Mouse (Mus musculus) stomach, postnatal 0 days (tissue): ENCODE measurements at regions not wholly inside any gene's neighbourhood (a gene's known extent, or its start where the extent isn't known, plus 50 kb on each side); places are given as distances from the start of the nearest gene placed in this dataset.

ENCODE experiments used
- ATAC-seq: fragments of 200-750 bp; cut with Nextera tagmentation; 2 replicates; pipeline ENCODE4 v1.8.0; 2017; ENCODE audit not compliant: low FRiP score, low TSS enrichment
- DNase-seq: peaks from one replicate; pipeline ENCODE4 v3.0.0-alpha.2; 2016; ENCODE audit warnings: low spot score
- H3K27ac ChIP-seq: fragments of 300-500 bp; sonication (generic); replicated peaks from 2 replicates; pipeline ENCODE4 v1.5.1; 2014; ENCODE audit warnings: mild to moderate bottlenecking, control low read depth
- H3K27me3 ChIP-seq: fragments of 300-500 bp; sonication (generic); 2 replicates; pipeline ENCODE4 v1.6.1; 2014; ENCODE audit warnings: low read length; ENCODE audit not compliant: control insufficient read depth, insufficient read depth
- H3K36me3 ChIP-seq: fragments of 300-500 bp; sonication (generic); 2 replicates; pipeline ENCODE4 v1.6.1; 2014; ENCODE audit warnings: low read length, mixed read lengths; ENCODE audit not compliant: control insufficient read depth, insufficient read depth
- H3K4me1 ChIP-seq: fragments of 300-500 bp; sonication (generic); replicated peaks from 2 replicates; pipeline ENCODE4 v1.6.1; 2014; ENCODE audit warnings: antibody characterized with exemption; ENCODE audit not compliant: control insufficient read depth, insufficient read depth
- H3K4me2 ChIP-seq: fragments of 300-500 bp; sonication (generic); replicated peaks from 2 replicates; pipeline ENCODE4 v1.6.1; 2014; ENCODE audit warnings: low read depth, mild to moderate bottlenecking, control low read depth, moderate library complexity
- H3K4me3 ChIP-seq: fragments of 300-500 bp; sonication (generic); 2 replicates; pipeline ENCODE4 v1.5.1; 2014; ENCODE audit warnings: low read depth, low read length, control low read depth
- H3K9ac ChIP-seq: fragments of 300-500 bp; sonication (generic); 2 replicates; pipeline ENCODE4 v1.6.1; 2014; ENCODE audit warnings: mild to moderate bottlenecking, low read length, control low read depth, mixed read lengths
- H3K9me3 ChIP-seq: fragments of 300-500 bp; sonication (generic); 2 replicates; pipeline ENCODE4 v1.6.1; 2016; ENCODE audit warnings: low read length; ENCODE audit not compliant: control insufficient read depth
- CTCF ChIP-seq: IDR thresholded peaks from 2 replicates; pipeline ENCODE4 v1.5.1; 2016; ENCODE audit warnings: antibody characterized with exemption, low read depth, mild to moderate bottlenecking, moderate library complexity
- EP300 ChIP-seq: optimal IDR thresholded peaks from 2 replicates; pipeline ENCODE3; 2016; ENCODE audit warnings: antibody characterized with exemption
- WGBS: fragments of 180-500 bp; shearing (Covaris S2); extraction: QIAGEN DNeasy Blood & Tissue Kit; methylation state at CpG from one replicate; pipeline ENCODE4 v1.1.7; 2014; 5-methylcytosine and 5-hydroxymethylcytosine counted together

DNA sequence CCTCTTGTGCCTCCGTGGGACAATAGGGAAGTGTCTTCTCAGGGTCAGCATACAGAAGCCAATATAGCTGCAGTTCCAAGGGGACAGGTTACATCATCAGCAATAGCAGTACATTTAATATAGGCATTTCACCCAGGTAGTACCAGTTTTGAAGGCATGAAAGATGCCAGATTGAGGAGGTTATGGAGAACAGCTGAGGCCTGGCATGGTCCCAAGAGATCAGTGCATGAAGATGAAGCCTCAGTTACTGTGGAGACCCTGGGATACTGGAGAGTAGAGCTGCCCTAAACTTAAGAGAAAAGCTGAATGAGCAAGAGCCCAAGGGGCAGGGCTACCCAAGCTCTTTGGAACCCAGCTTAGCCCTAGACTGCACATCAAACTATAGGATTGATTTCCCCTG lies 94.1 kb upstream of the Adcy1 start:
- WGBS = 91% methylated on average over 1 of the region's 1 CpGs
- Histone ChIP-seq H3K27ac (no peak overlapping the region), H3K9me3 (no peaks in the 10 kb centered on the region), H3K4me3 (no peak overlapping the region), H3K9ac (no peak overlapping the region), H3K36me3 (no peaks in the 10 kb centered on the region), H3K4me2 (no peak overlapping the region), H3K4me1 (no peaks in the 10 kb centered on the region), H3K27me3 (no peaks in the 10 kb centered on the region)
- DNase-seq = no peak
- no peak for TF ChIP-seq EP300
- no peak for TF ChIP-seq CTCF
- ATAC-seq = no peak

DNA sequence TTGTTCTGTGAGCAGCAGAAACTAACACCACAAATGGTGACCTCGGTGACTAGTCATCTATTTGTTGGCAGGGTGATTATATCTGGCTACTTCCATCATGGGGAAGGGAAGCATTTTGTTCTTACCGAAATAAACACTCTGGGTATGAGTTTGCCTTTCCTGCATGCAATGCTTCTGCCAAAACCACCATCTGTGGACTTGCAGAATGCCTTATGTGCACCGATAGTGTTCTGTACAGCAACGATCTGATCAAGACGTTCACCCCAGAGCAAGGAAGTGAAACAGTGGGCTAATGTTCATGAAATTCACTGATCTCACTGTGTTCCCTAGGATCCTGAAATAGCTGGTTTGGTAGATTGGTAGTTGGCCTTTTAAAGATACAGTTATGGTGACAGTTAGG lies 96.3 kb upstream of the Adcy1 start:
- TF ChIP-seq CTCF (no peak), EP300 (no peak)
- no peak for ATAC-seq

DNA sequence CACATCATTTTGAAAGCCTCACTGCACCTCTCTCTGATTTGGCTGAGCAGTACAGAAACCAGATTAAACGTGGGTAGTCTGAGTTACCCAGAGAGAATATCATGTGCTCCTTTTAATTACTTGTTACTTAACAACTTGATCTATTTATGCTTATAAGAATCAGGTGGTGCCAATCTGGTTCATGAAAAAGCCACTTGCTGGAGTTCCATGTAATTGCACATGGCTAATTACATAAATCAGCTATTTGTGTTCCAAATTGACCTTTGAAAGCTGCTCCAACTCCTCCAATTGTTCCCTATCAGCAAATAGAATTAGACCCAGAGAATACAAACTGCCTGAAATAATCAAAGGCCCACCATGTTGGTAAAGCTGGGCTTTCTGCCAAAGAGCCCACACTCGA lies 98.8 kb upstream of the Adcy1 start:
- H3K4me2 ChIP-seq = no peak overlapping the region
- no peaks in the 10 kb centered on the region for H3K4me1 ChIP-seq
- H3K27me3 ChIP-seq = no peaks in the 10 kb centered on the region
- TF ChIP-seq EP300 (no peak), CTCF (no peak)
- H3K9me3 ChIP-seq = no peaks in the 10 kb centered on the region
- 59% methylated on average over 2 of the region's 2 CpGs for WGBS
- H3K9ac ChIP-seq = no peak overlapping the region
- H3K36me3 ChIP-seq = no peaks in the 10 kb centered on the region
- ATAC-seq = no peak
- no peak overlapping the region for H3K27ac ChIP-seq
- H3K4me3 ChIP-seq = no peak overlapping the region
- DNase-seq = no peak

More for the DNA sequence above, 96.3 kb upstream of the Adcy1 start:
- H3K4me3 ChIP-seq = no peak overlapping the region
- H3K9ac ChIP-seq = no peak overlapping the region
- H3K36me3 ChIP-seq = no peaks in the 10 kb centered on the region
- H3K9me3 ChIP-seq = no peaks in the 10 kb centered on the region
- no peaks in the 10 kb centered on the region for H3K27me3 ChIP-seq
- DNase-seq = no peak
- H3K27ac ChIP-seq = no peak overlapping the region
- 78% methylated on average over 5 of the region's 5 CpGs for WGBS
- H3K4me1 ChIP-seq = no peaks in the 10 kb centered on the region
- no peak overlapping the region for H3K4me2 ChIP-seq

DNA sequence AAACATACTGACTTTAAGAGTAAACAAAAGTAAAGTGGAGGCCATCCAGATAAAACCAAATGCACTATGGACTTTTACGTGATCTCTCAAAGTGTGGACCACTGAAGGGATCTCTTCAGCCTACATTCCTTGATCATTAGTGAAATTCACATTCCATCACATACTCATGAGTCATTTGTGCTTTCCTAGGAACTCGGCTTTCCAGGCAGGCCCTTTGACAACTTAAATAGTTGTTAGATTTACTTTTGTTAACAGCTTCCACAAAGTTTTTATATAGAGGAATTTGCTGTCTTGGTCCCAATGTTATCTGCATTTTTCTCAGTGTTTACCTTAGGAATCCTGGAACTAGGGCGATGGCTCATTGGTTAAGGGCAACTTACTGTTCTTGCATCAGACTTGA lies 99.7 kb upstream of the Adcy1 start:
- no peak overlapping the region for H3K27ac ChIP-seq
- no peaks in the 10 kb centered on the region for H3K27me3 ChIP-seq
- H3K4me3 ChIP-seq = no peak overlapping the region
- no peak for ATAC-seq
- no peak for DNase-seq
- H3K36me3 ChIP-seq = no peaks in the 10 kb centered on the region
- no peaks in the 10 kb centered on the region for H3K4me1 ChIP-seq
- H3K9me3 ChIP-seq = no peaks in the 10 kb centered on the region
- H3K9ac ChIP-seq = no peak overlapping the region
- no peak overlapping the region for H3K4me2 ChIP-seq
- WGBS = 27% methylated on average over 3 of the region's 3 CpGs
- TF ChIP-seq EP300 (no peak), CTCF (no peak)

DNA sequence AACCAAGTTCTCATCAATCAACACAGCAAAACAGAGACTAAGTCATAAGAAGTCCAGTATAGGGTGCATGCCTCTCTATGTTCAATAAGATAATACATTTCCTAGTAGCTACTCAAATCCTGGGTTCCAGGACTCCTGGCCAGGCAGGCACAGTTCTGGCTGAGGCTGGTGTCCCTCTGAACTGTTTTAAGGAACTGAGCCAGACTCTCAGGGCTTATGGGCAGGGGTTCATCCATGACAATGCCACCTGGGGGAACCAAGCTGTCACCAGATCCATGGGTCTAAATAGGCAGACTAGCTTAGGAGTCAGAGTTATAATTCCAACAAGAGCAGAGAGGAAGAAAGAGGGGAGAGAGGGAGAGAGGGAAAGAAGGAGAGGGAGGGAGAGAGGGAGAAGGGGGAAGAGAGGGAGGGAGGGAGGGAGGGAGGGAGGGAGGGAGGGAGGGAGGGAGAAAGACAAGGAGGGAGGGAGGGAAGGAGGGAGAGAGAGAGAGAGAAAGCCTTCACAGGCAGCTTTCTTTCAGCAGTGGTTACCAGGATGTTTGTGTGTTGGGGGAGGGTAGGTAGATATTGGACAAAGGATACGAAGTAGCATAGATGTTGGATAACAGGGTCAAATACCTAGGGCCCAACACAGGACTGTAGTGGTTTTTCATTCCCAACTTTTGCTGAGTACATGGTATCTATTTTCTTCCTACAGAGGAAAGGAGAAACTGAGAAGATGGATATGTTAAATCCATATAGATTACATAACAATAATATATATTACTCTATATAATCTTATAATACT lies 100.3 kb upstream of the Adcy1 start:
- Histone ChIP-seq H3K27ac (no peak overlapping the region), H3K9me3 (no peaks in the 10 kb centered on the region), H3K9ac (no peak overlapping the region), H3K4me1 (no peaks in the 10 kb centered on the region), H3K36me3 (no peaks in the 10 kb centered on the region), H3K4me2 (no peak overlapping the region), H3K4me3 (no peak overlapping the region), H3K27me3 (no peaks in the 10 kb centered on the region)
- no peak for TF ChIP-seq EP300
- TF ChIP-seq CTCF = no peak
- WGBS = 48% methylated on average over 1 of the region's 1 CpGs
- no peak for DNase-seq
- ATAC-seq = no peak

DNA sequence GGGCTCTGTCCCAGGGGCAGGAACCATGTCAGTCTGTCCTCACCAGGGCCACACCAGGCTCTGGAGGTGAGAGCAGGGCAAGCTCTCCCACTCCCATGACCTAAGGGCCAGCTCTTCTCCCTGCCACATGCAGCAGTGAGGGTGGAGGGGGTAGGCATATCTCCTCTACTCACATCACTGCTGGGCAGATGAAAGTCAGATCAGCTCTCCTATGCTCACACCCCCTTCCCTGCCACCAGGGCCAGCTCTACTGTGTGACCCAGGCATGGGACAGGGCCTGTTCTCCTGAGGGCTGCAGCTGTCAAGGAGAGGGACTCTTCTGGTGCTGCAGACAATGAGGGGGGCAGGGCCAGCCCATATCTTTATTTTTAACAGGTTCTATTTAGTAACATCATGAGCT lies 101.0 kb upstream of the Adcy1 start:
- no peak for DNase-seq
- no peaks in the 10 kb centered on the region for H3K9me3 ChIP-seq
- no peaks in the 10 kb centered on the region for H3K4me1 ChIP-seq
- no peaks in the 10 kb centered on the region for H3K36me3 ChIP-seq
- ATAC-seq = no peak
- H3K27me3 ChIP-seq = no peaks in the 10 kb centered on the region
- TF ChIP-seq CTCF (no peak), EP300 (no peak)
- no peak overlapping the region for H3K4me2 ChIP-seq
- no peak overlapping the region for H3K4me3 ChIP-seq
- H3K27ac ChIP-seq = no peak overlapping the region
- no peak overlapping the region for H3K9ac ChIP-seq
